Comparison of ENCODE assay signal across 10 mouse cellular contexts in the genomic region with DNA sequence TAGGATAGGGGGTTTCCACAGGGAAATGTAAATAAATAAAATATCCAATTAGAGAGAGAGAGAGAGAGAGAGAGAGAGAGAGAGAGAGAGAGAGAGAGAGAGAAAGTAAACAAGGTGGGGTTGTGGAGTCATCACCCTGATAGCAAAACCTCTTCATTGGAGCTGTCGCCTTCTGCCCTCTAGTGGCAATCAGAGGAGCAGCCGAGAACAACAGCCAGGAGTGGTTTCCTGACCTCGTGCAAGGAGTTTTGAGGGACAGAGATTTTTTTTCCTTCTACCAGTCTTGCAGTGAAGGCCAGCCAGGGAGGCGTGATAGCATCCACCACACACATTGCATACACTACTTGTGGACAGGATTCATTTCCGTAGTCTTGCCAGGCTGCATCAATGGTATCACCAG. TPM values are rescaled to one million over a fixed set of nuclear protein-coding genes. Genes with fewer than 3 reads are reported as not detected.
DNase-seq lines count a peak whose midpoint lies in the region; ATAC-seq and TF ChIP-seq lines count a peak whose summit lies in the region.
"Had no signal": no experiment of that assay in that cellular context is flagged by ENCODE, and none has a peak within 500 bp of the region (broad histone marks: within the 10 kb centered on the region; RNA-seq: fewer than 3 reads in every experiment).

No protein-coding gene starts in this region.

- H3K4me1 ChIP-seq in midbrain, embryonic 11.5 days (ENCODE audit: control insufficient read depth, insufficient read depth, low read length) = peaks cover 10% of the 10 kb centered on the region
- H3K4me1 ChIP-seq in midbrain, embryonic 15.5 days = peaks cover 15% of the 10 kb centered on the region
- peaks cover 0 to 7% of the 10 kb centered on the region in 2 experiments; a peak in 2 of 4 replicates for H3K4me1 ChIP-seq in liver, embryonic 14.5 days (replicated peaks; ENCODE audit: control insufficient read depth in 2 of 2, insufficient read depth in 2 of 2, low read length in 1 of 2)
- H3K4me1 ChIP-seq in spleen, adult 2 months (ENCODE audit: control insufficient read depth, insufficient read depth, insufficient read length) = peaks cover 2% of the 10 kb centered on the region; the same call in 1 of the 2 replicates

- H3K4me2 ChIP-seq in midbrain, embryonic 11.5 days = no peak overlapping the region
- H3K4me2 ChIP-seq in midbrain, embryonic 15.5 days = no peak overlapping the region
- no peak overlapping the region for H3K4me2 ChIP-seq in liver, embryonic 14.5 days (ENCODE audit: low read depth)
- H3K4me2 ChIP-seq: heart, embryonic 15.5 days; neural tube, embryonic 12.5 days had no signal

- H3K27ac ChIP-seq in midbrain, embryonic 11.5 days (ENCODE audit: low read depth, low read length) = no peak overlapping the region
- H3K27ac ChIP-seq in midbrain, embryonic 15.5 days = no peak overlapping the region
- H3K27ac ChIP-seq in liver, embryonic 14.5 days = no peak overlapping the region
- no peak overlapping the region for H3K27ac ChIP-seq in spleen, adult 2 months (ENCODE audit: insufficient read depth, low read length)
- H3K27ac ChIP-seq: heart, embryonic 15.5 days; neural tube, embryonic 12.5 days had no signal

- no peak for TF ChIP-seq POLR2A in spleen, adult 2 months (IDR thresholded peaks at IDR 0.05; ENCODE audit: low read depth, low read length)

- no peaks in the 10 kb centered on the region for H3K9me3 ChIP-seq in midbrain, embryonic 11.5 days (ENCODE audit: control insufficient read depth, low read length)
- no peaks in the 10 kb centered on the region for H3K9me3 ChIP-seq in midbrain, embryonic 15.5 days
- H3K9me3 ChIP-seq in liver, embryonic 14.5 days (ENCODE audit: control insufficient read depth, low read length) = no peaks in the 10 kb centered on the region
- H3K9me3 ChIP-seq: heart, embryonic 15.5 days; neural tube, embryonic 12.5 days had no signal

- peak; percentile 79 for DNase-seq in CD4-positive, CD25-positive, alpha-beta regulatory T cell, adult 2 months (ENCODE audit: low read depth, low spot score)
- DNase-seq in midbrain, embryonic 11.5 days (ENCODE audit: low spot score, missing footprints) = peak; percentile 89
- DNase-seq in brain, adult 2 months (ENCODE audit: low read depth, low spot score) = peak; percentile 70
- DNase-seq in fibroblast of lung, adult 2 months (ENCODE audit: low read depth) = peak; percentile 36
- peak in 2 of 3 experiments; percentile 37 to 41 for DNase-seq in liver, embryonic 14.5 days (ENCODE audit: low read depth in 3 of 3, low spot score in 3 of 3)
- peak in 1 of 2 experiments; percentile 53 for DNase-seq in spleen, adult 2 months (ENCODE audit: low read depth in 1 of 2, low spot score in 2 of 2)

- no peaks in the 10 kb centered on the region for H3K36me3 ChIP-seq in midbrain, embryonic 11.5 days (ENCODE audit: control insufficient read depth, insufficient read depth, low read length)
- no peaks in the 10 kb centered on the region for H3K36me3 ChIP-seq in midbrain, embryonic 15.5 days (replicated peaks)
- no peaks in the 10 kb centered on the region for H3K36me3 ChIP-seq in liver, embryonic 14.5 days (replicated peaks; ENCODE audit: control insufficient read depth, insufficient read depth, low read depth)
- no peaks in the 10 kb centered on the region for H3K36me3 ChIP-seq in spleen, adult 2 months (ENCODE audit: control insufficient read depth, insufficient read depth, low read length)
- H3K36me3 ChIP-seq: heart, embryonic 15.5 days; neural tube, embryonic 12.5 days had no signal

- no peak overlapping the region for H3K4me3 ChIP-seq in midbrain, embryonic 11.5 days (ENCODE audit: low read depth, low read length)
- H3K4me3 ChIP-seq in midbrain, embryonic 15.5 days = no peak overlapping the region
- no peak overlapping the region for H3K4me3 ChIP-seq in liver, embryonic 14.5 days (ENCODE audit: insufficient read depth in 1 of 2, low read depth in 2 of 2, low read length in 2 of 2)
- H3K4me3 ChIP-seq in spleen, adult 2 months (ENCODE audit: extremely low read depth, insufficient read depth, insufficient read length) = no peak overlapping the region
- H3K4me3 ChIP-seq: heart, embryonic 15.5 days; neural tube, embryonic 12.5 days had no signal

- no peak for TF ChIP-seq EP300 in liver, embryonic 14.5 days (IDR thresholded peaks at IDR 0.05; ENCODE audit: low read depth)

- H3K27me3 ChIP-seq in midbrain, embryonic 11.5 days (ENCODE audit: control insufficient read depth, insufficient read depth, low read length) = no peaks in the 10 kb centered on the region
- H3K27me3 ChIP-seq in midbrain, embryonic 15.5 days (replicated peaks) = no peaks in the 10 kb centered on the region
- no peaks in the 10 kb centered on the region for H3K27me3 ChIP-seq in liver, embryonic 14.5 days (ENCODE audit: control insufficient read depth, insufficient read depth, low read length)
- no peaks in the 10 kb centered on the region for H3K27me3 ChIP-seq in spleen, adult 2 months (ENCODE audit: control insufficient read depth, insufficient read depth, low read length)
- H3K27me3 ChIP-seq: heart, embryonic 15.5 days; neural tube, embryonic 12.5 days had no signal

- WGBS in midbrain, embryonic 11.5 days = 5% methylated on average over 5 of the region's 5 CpGs
- WGBS in midbrain, embryonic 15.5 days = 12% methylated on average over 5 of the region's 5 CpGs
- WGBS in liver, embryonic 14.5 days (ENCODE audit: insufficient replicate concordance) = 5% methylated on average over 5 of the region's 5 CpGs
- 11% methylated on average over 5 of the region's 5 CpGs for WGBS in spleen, adult 2 months

- H3K9ac ChIP-seq in midbrain, embryonic 11.5 days (ENCODE audit: low read length) = no peak overlapping the region
- H3K9ac ChIP-seq in midbrain, embryonic 15.5 days = no peak overlapping the region
- H3K9ac ChIP-seq in liver, embryonic 14.5 days (replicated peaks) = no peak overlapping the region
- H3K9ac ChIP-seq: heart, embryonic 15.5 days; neural tube, embryonic 12.5 days had no signal

- peak; percentile 90 for TF ChIP-seq CTCF in liver, embryonic 14.5 days (IDR thresholded peaks at IDR 0.05; ENCODE audit: low read depth)
- TF ChIP-seq CTCF in spleen, adult 2 months (IDR thresholded peaks at IDR 0.05; ENCODE audit: extremely low read depth, insufficient read depth, insufficient read length, insufficient replicate concordance) = peak; percentile 79; the same call in 1 of the 2 replicates

- no peak for ATAC-seq in CD4-positive, CD25-positive, alpha-beta regulatory T cell, adult 4 months
- ATAC-seq in midbrain, embryonic 11.5 days (ENCODE audit: low FRiP score) = no peak
- ATAC-seq in midbrain, embryonic 15.5 days (replicated peaks) = no peak
- no peak for ATAC-seq in liver, embryonic 14.5 days (ENCODE audit: insufficient read depth)

RNA-seq across cellular contexts. Expression of gene Tex261, which starts 3.4 kb away (rescaled TPM):
- polyA plus RNA-seq in CD4-positive, CD25-positive, alpha-beta regulatory T cell, adult 4 months (2017; shearing (Covaris generic)) = 10 to 100 TPM; 78.1 to 88.1 TPM
- polyA plus RNA-seq in midbrain, embryonic 11.5 days (2014; fragmentation: Nextera tagmentation; extraction: Ambion mirVana) = 49.0 and 56.9 TPM in 2 replicates
- 66.7 and 71.0 TPM in 2 replicates for polyA plus RNA-seq in midbrain, embryonic 15.5 days (2015; fragmentation: Nextera tagmentation; extraction: Ambion mirVana)
- polyA plus RNA-seq in liver, embryonic 14.5 days (2012; rRNA removed) = 21.6 and 26.5 TPM in 2 replicates
- 42.6 and 44.2 TPM in 2 replicates for polyA plus RNA-seq in liver, embryonic 14.5 days (2014; fragmentation: Nextera tagmentation; extraction: Ambion mirVana)
- 71.3 and 71.7 TPM in 2 replicates for polyA plus RNA-seq in spleen, adult 2 months (2012; rRNA removed)

RNA-seq across cellular contexts. Expression of gene Nagk, which starts 15.8 kb away (rescaled TPM):
- polyA plus RNA-seq in CD4-positive, CD25-positive, alpha-beta regulatory T cell, adult 4 months (2017; shearing (Covaris generic)) = 10 to 100 TPM; 31.0 to 32.7 TPM
- polyA plus RNA-seq in midbrain, embryonic 11.5 days (2014; fragmentation: Nextera tagmentation; extraction: Ambion mirVana) = 31.8 and 36.1 TPM in 2 replicates
- 120 TPM in 2 replicates for polyA plus RNA-seq in midbrain, embryonic 15.5 days (2015; fragmentation: Nextera tagmentation; extraction: Ambion mirVana)
- polyA plus RNA-seq in liver, embryonic 14.5 days (2012; rRNA removed) = 5.4 and 6.0 TPM in 2 replicates
- polyA plus RNA-seq in liver, embryonic 14.5 days (2014; fragmentation: Nextera tagmentation; extraction: Ambion mirVana) = 13.9 and 15.6 TPM in 2 replicates
- polyA plus RNA-seq in spleen, adult 2 months (2012; rRNA removed) = 12.7 and 16.1 TPM in 2 replicates

RNA-seq across cellular contexts. Expression of gene Ankrd53, which starts 16.6 kb away (rescaled TPM):
- not detected for polyA plus RNA-seq in CD4-positive, CD25-positive, alpha-beta regulatory T cell, adult 4 months (2017; shearing (Covaris generic))
- polyA plus RNA-seq in midbrain, embryonic 11.5 days (2014; fragmentation: Nextera tagmentation; extraction: Ambion mirVana) = 0.18 TPM in 1 of 2 replicates, not detected in the other
- polyA plus RNA-seq in midbrain, embryonic 15.5 days (2015; fragmentation: Nextera tagmentation; extraction: Ambion mirVana) = 0.22 and 0.36 TPM in 2 replicates
- not detected in 2 replicates for polyA plus RNA-seq in liver, embryonic 14.5 days (2012; rRNA removed)
- 0.08 TPM in 1 of 2 replicates, not detected in the other for polyA plus RNA-seq in liver, embryonic 14.5 days (2014; fragmentation: Nextera tagmentation; extraction: Ambion mirVana)
- polyA plus RNA-seq in spleen, adult 2 months (2012; rRNA removed) = not detected in 2 replicates

RNA-seq across cellular contexts. Expression of gene Atp6v1b1, which starts 36.2 kb away (rescaled TPM):
- polyA plus RNA-seq in CD4-positive, CD25-positive, alpha-beta regulatory T cell, adult 4 months (2017; shearing (Covaris generic)) = not detected
- polyA plus RNA-seq in midbrain, embryonic 11.5 days (2014; fragmentation: Nextera tagmentation; extraction: Ambion mirVana) = not detected in 2 replicates
- not detected in 2 replicates for polyA plus RNA-seq in midbrain, embryonic 15.5 days (2015; fragmentation: Nextera tagmentation; extraction: Ambion mirVana)
- polyA plus RNA-seq in liver, embryonic 14.5 days (2012; rRNA removed) = 0.02 TPM in 1 of 2 replicates, not detected in the other
- polyA plus RNA-seq in liver, embryonic 14.5 days (2014; fragmentation: Nextera tagmentation; extraction: Ambion mirVana) = not detected in 2 replicates
- 0.14 TPM in 1 of 2 replicates, not detected in the other for polyA plus RNA-seq in spleen, adult 2 months (2012; rRNA removed)
- polyA plus RNA-seq: heart, embryonic 15.5 days; neural tube, embryonic 12.5 days had no signal

RNA-seq across cellular contexts. Expression of gene Paip2b, which starts 52.5 kb away (rescaled TPM):
- polyA plus RNA-seq in CD4-positive, CD25-positive, alpha-beta regulatory T cell, adult 4 months (2017; shearing (Covaris generic)) = 10 to 100 TPM; 18.5 to 36.3 TPM
- 19.7 and 23.9 TPM in 2 replicates for polyA plus RNA-seq in midbrain, embryonic 11.5 days (2014; fragmentation: Nextera tagmentation; extraction: Ambion mirVana)
- 26.3 and 28.4 TPM in 2 replicates for polyA plus RNA-seq in midbrain, embryonic 15.5 days (2015; fragmentation: Nextera tagmentation; extraction: Ambion mirVana)
- 4.0 and 5.6 TPM in 2 replicates for polyA plus RNA-seq in liver, embryonic 14.5 days (2012; rRNA removed)
- 2.5 and 3.5 TPM in 2 replicates for polyA plus RNA-seq in liver, embryonic 14.5 days (2014; fragmentation: Nextera tagmentation; extraction: Ambion mirVana)
- polyA plus RNA-seq in spleen, adult 2 months (2012; rRNA removed) = 5.0 and 6.1 TPM in 2 replicates
